Mouse (Mus musculus): ENCODE measurements at regions not wholly inside any gene's neighbourhood (a gene's known extent, or its start where the extent isn't known, plus 50 kb on each side); places are given as distances from the start of the nearest gene placed in this dataset.
A peak's percentile ranks its signal among the peaks of the same experiment; 100 is the strongest.

GRCm38 (mm10) chr3:150050916-150051315 lies 1060.6 kb upstream of the Adgrl2 start:
- DNase-seq (ENCODE audit: low spot score): peak; percentile 82

DNA sequence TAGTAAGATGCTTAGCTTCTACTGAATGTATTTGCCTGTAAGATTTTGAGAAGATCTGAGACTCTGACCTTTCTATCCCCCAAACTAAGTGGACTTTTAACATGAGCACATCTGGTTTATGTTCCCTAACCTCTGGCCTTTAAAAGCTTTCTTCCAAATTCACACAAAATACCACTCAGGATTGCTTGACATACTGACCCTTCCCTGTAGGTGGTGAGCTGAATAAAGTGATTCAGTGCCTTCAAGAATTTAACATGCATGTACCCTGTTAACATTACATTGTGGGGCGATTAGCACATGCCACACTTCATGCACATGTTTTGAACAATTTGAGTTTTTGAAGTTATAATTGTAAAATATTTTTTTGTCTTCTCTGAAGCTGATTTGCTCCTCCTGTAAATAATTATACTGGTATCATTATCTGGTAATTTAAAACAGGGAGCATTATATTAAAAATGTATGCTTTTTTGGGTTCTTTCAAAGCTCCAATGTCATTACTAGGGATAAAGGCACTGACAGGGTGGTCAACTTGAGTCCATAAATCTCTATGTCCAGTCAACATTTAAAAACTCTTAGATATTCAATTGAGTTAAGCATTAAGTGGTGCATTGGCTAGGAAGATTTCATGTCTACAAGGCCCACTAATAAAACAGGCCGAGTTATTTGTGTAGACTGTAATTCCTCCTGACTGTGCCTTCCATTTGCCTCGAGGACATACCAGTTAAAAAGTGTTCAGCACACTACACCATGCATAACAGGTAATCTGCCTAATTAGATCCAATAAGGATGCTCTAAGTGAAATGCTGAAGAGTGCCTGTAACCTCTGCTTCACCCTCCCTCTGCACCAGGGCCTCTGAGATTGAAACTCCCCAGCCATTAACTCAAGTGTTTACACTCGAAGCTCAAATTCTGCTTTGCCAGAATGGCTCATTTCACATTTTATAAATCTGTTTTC lies 1059.8 kb upstream of the Adgrl2 start:
- peak; percentile 77 for DNase-seq (ENCODE audit: low spot score)
